Mouse (Mus musculus) ES-E14 (cell line): ENCODE data around the gene Cmtr1. TPM values are rescaled to one million over a fixed set of nuclear protein-coding genes. Genes with fewer than 3 reads are reported as not detected.

ENCODE experiments used
- DNase-seq: peaks from one replicate; pipeline ENCODE4 v3.0.0-alpha.2; 2013; ENCODE audit warnings: low read depth, low spot score
- H3K27ac ChIP-seq: 2 replicates; pipeline ENCODE4 v1.5.1; 2012; ENCODE audit warnings: low read depth, mild to moderate bottlenecking, low read length, moderate library complexity, mixed read lengths; ENCODE audit not compliant: poor library complexity, insufficient read depth, severe bottlenecking
- H3K36me3 ChIP-seq: 2 replicates; pipeline ENCODE4 v1.6.1; 2012; ENCODE audit warnings: mild to moderate bottlenecking, low read length, moderate library complexity, mixed read lengths; ENCODE audit not compliant: control insufficient read depth, poor library complexity, insufficient read depth, severe bottlenecking
- H3K4me1 ChIP-seq, 2 experiments: fragments of 150-350 bp in 1 of 2; sonication (generic) in 1 of 2; 2 replicates each; pipeline ENCODE4 v1.6.1; 2012; ENCODE audit warnings: low read length in 2 of 2, mild to moderate bottlenecking in 1 of 2, mixed read lengths in 1 of 2; ENCODE audit not compliant: control insufficient read depth in 2 of 2, insufficient read depth in 2 of 2, poor library complexity in 1 of 2
- H3K4me3 ChIP-seq, 2 experiments: fragments of 150-350 bp in 1 of 2; sonication (generic) in 1 of 2; 2 replicates each; pipeline ENCODE4 v1.5.1; 2012; ENCODE audit warnings: low read length in 2 of 2, low read depth in 1 of 2, mild to moderate bottlenecking in 1 of 2, mixed read lengths in 1 of 2; ENCODE audit not compliant: insufficient read depth in 1 of 2, poor library complexity in 1 of 2, severe bottlenecking in 1 of 2
- H3K9ac ChIP-seq: 2 replicates; pipeline ENCODE4 v1.6.1; 2012; ENCODE audit warnings: low read depth, mild to moderate bottlenecking, low read length, mixed read lengths; ENCODE audit not compliant: poor library complexity, insufficient read depth, severe bottlenecking
- H3K9me3 ChIP-seq: fragments of 150-350 bp; sonication (generic); 2 replicates; pipeline ENCODE4 v1.6.1; 2012; ENCODE audit warnings: low read depth, mild to moderate bottlenecking, low read length; ENCODE audit not compliant: control insufficient read depth, insufficient read depth
- CHD2 ChIP-seq: IDR thresholded peaks from 2 replicates; pipeline ENCODE4 v1.6.1; 2014; ENCODE audit warnings: mild to moderate bottlenecking, low read depth, low read length, inconsistent platforms
- HCFC1 ChIP-seq: IDR thresholded peaks from 2 replicates; pipeline ENCODE4 v1.6.1; 2012; ENCODE audit warnings: low read length, inconsistent platforms, borderline replicate concordance; ENCODE audit not compliant: insufficient read depth
- MAFK ChIP-seq: IDR thresholded peaks from 2 replicates; pipeline ENCODE4 v1.6.1; 2014; ENCODE audit warnings: mild to moderate bottlenecking, low read depth, low read length, inconsistent platforms; ENCODE audit not compliant: insufficient read depth
- ZC3H11A ChIP-seq: IDR thresholded peaks from 2 replicates; pipeline ENCODE4 v1.6.1; 2012; ENCODE audit warnings: low read depth, mild to moderate bottlenecking, inconsistent platforms, low read length, borderline replicate concordance
- ZNF384 ChIP-seq: IDR thresholded peaks from 2 replicates; pipeline ENCODE4 v1.6.1; 2012; ENCODE audit warnings: low read depth, low read length, inconsistent platforms
- in situ Hi-C, 2 experiments: fragments of 600-800 bp; cut with MboI; formaldehyde crosslinking; loops; one replicate each; pipeline ENCODE4 v1.15.1; 2025; ENCODE audit warnings: low sequenced_read_pairs in 2 of 2, inconsistent platforms in 1 of 2; ENCODE audit not compliant: unreplicated experiment in 2 of 2
- total RNA-seq: library from RNA; depleted of rRNA; stranded (reverse); fragments of 300-350 nt; gene quantifications from 2 replicates; pipeline ENCODE4 v1.2.3, GENCODE M21; 2012

Gene Cmtr1
- total RNA-seq, 1 experiment = 130 TPM

DNA sequence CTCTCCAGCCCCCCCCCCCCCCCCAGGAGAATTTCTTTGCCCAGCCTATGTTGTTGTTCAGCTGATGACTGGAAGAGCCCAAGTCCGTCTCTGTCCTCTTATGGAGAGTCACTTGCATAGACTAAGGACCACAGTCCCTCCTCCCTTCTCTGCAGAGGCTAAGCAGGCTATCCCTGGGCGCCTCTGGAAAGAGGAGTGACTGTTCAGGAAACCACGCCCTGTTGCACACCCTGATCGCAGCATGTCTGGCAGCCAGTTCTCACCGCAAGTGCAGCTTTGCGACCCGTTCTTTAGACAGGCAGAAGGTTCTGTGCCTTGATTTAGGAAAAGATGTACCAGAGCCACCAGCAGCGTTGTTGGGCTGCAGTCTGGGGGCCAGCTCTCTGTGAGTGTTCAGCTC, 22.5 kb upstream of the Cmtr1 start:
- Histone ChIP-seq H3K9me3 (no peaks in the 10 kb centered on the region), H3K4me3 (no peak overlapping the region), H3K36me3 (peaks cover 28% of the 10 kb centered on the region; the same call in 1 of the 2 replicates), H3K27ac (no peak overlapping the region), H3K9ac (no peak overlapping the region), H3K4me1 (peaks cover 0 to 34% of the 10 kb centered on the region in 2 experiments; a peak in 2 of 4 replicates)
- TF ChIP-seq ZNF384 (no peak), HCFC1 (no peak), CHD2 (no peak), ZC3H11A (no peak), MAFK (no peak)
- DNase-seq = no peak
- in situ Hi-C loops = no loop called here

DNA sequence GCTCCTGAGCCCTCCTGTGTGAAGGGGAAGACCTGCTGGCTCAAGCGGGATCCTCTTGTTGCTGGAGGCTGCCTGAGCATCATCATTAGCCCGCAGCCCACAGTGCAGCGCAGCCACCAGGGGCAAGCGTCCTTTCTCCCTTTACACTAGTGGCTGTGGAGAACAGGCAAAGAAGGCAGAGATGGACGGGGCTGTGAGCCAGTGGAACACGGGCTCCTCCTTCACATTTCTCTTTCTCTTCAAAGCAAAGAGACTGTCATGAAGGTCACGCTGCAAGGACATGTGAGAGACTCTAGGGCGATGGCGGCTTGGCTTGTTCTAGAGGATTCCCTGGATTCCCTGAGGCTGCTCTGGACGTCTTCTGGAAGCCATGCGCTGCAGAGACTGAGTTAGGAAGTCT, 19.4 kb upstream of the Cmtr1 start:
- peaks cover 18% of the 10 kb centered on the region; the same call in 1 of the 2 replicates for H3K36me3 ChIP-seq
- no peak overlapping the region for H3K9ac ChIP-seq
- TF ChIP-seq MAFK (no peak), ZC3H11A (no peak), CHD2 (no peak), HCFC1 (no peak), ZNF384 (no peak)
- peaks cover 0 to 30% of the 10 kb centered on the region in 2 experiments; a peak in 2 of 4 replicates for H3K4me1 ChIP-seq
- no peak overlapping the region for H3K27ac ChIP-seq
- in situ Hi-C loops = no loop called here
- no peaks in the 10 kb centered on the region for H3K9me3 ChIP-seq
- H3K4me3 ChIP-seq = no peak overlapping the region
- DNase-seq = no peak

DNA sequence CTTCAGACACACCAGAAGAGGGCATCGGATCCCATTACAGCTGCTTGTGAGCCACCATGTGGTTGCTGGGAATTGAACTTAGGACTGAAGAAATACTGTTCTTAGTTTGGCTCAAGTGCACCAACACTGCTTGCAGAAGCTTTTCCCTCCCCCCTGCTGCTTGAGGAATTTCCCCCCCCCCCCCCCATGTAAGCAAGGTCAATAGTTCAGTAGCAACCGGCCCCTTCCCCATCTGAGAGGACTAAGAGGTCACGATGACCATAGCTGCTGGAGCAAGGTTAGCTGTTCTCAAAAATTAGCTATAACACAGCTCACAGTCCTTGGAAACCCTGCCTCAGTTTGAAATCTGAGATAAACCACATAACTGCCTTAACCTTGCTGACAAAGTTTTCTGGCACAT, 18.2 kb upstream of the Cmtr1 start:
- in situ Hi-C loops = no loop called here
- no peak for DNase-seq
- Histone ChIP-seq H3K4me3 (no peak overlapping the region), H3K9ac (no peak overlapping the region), H3K27ac (no peak overlapping the region; the same call in 1 of the 2 replicates), H3K4me1 (peaks cover 0 to 30% of the 10 kb centered on the region in 2 experiments; a peak in 2 of 4 replicates), H3K9me3 (no peaks in the 10 kb centered on the region), H3K36me3 (peaks cover 16% of the 10 kb centered on the region; the same call in 1 of the 2 replicates)
- TF ChIP-seq ZC3H11A (no peak), ZNF384 (no peak), MAFK (no peak), HCFC1 (no peak), CHD2 (no peak)

DNA sequence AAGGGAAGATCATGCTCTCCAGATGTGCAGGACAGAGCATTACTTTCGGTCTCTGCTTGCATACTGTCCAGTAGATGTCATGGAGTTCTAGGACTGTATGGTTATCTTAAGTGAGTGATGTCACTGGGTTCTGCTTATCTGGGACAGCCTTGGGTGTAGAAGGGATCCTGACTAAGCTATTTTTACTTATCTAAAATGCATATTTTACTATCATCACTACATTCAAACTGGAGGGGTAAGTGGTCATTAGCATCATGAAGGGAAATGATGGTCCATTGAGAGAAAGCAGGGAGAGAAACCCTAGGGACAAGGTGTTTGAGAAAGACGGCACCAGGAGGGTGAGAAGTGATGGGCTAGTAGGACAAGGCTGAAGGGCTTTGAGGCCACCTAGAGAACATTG, 2.1 kb upstream of the Cmtr1 start:
- no peak overlapping the region for H3K4me3 ChIP-seq
- in situ Hi-C loops = no loop called here
- H3K27ac ChIP-seq = no peak overlapping the region
- TF ChIP-seq HCFC1 = no peak
- TF ChIP-seq CHD2 = no peak
- no peak for TF ChIP-seq ZNF384
- no peak for TF ChIP-seq ZC3H11A
- no peak for TF ChIP-seq MAFK
- peaks cover 0 to 4% of the 10 kb centered on the region in 2 experiments; a peak in 1 of 4 replicates for H3K4me1 ChIP-seq
- peaks cover 4% of the 10 kb centered on the region; the same call in 1 of the 2 replicates for H3K36me3 ChIP-seq
- no peak for DNase-seq
- no peaks in the 10 kb centered on the region for H3K9me3 ChIP-seq
- H3K9ac ChIP-seq = no peak overlapping the region
